Mouse (Mus musculus) adrenal gland, postnatal 14 days (tissue): ENCODE measurements around the gene Adh1. TPM values are rescaled to one million over a fixed set of nuclear protein-coding genes. Genes with fewer than 3 reads are reported as not detected.

Source experiments
- DNase-seq: peaks from one replicate; pipeline ENCODE4 v3.0.0; 2021; ENCODE audit warnings: mixed read lengths
- total RNA-seq: library from RNA; stranded (reverse); gene quantifications from 2 replicates; pipeline ENCODE4 v1.2.3, GENCODE M21; 2021

Adh1 gene
- total RNA-seq, 1 experiment from 2014 or later: 4,029 TPM

DNA sequence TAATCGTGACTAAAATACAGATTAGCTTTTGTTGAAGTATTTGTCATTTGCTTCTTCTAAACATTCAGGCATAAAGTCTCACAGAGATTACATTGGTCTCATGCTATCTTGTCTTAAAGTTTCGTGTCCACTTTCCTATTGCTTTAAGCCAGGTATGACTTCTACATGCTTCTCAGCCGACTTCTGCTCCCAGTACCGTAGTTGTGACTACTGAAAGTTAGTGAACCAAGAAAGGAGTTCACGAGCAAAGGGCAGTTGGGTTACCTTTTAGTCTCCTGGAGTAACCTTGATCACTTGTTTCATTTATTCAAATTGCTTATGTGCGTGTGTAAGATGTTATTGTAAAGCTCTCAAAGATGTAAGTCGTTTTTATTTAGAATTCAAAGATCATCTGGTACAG, 25.2 kb downstream of the Adh1 start:
- DNase-seq: no peak

DNA sequence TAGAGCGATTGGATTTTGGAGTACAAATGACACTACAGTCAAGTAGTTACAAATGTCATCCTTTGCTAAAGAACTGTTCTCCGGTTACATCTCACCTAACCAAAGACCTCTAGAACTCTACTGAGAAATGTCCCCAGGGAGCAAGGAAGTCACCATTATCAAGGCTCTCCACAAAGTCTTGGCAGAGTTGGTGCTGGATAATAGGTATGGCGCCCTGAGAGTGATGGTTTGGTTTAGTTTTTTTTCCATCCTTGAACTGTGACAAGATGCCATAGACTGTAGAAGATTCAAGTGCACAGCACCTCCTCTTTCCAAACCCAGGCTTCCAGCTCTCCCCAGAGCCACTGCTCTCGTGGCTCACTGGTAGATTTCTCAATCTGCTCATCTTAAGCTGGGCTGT, 26.9 kb downstream of the Adh1 start:
- no peak for DNase-seq

DNA sequence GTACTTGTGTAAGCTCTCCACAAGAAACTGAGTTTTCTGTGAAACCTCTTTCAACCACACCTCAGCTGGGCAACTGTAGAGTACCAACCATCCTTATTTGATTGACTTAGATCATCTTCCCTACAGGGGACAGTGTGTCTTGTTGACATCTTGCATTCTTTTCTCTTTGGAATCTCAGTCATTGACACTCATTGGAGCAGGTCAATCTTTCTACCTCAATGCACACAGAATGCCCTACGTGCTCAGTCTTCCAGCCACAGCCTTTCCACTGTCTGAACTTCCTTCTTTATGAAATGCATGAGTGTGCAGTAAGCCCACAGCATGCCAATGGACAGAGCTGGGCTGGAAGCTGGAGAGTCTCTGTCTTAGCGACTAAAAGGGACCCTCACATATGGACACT, 29.9 kb downstream of the Adh1 start:
- DNase-seq: no peak

DNA sequence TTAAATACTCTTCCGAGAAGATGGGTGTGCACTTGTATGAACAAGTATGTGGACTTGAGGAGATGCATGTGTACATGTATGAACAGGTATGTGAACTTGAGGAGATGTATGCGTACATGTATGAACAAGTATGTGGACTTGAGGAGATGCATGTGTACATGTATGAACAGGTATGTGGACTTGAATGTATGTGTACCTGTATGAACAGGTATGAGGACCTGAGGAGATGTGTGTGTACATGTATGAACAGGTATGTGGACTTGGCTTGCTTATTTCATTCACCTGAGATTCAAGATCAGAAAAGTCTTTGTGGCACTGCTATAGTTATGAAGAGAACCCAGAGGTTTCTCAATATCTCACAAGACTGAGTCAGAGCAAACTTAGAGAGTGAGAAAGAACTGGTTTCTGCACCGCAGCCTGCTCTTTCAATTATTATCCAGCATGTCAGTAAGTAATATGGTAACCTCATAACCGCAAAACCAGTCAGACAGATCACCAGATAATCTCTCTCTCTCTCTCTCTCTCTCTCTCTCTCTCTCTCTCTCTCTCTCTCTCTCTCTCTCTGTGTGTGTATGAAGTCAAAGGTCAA, 30.8 kb downstream of the Adh1 start:
- DNase-seq: no peak

DNA sequence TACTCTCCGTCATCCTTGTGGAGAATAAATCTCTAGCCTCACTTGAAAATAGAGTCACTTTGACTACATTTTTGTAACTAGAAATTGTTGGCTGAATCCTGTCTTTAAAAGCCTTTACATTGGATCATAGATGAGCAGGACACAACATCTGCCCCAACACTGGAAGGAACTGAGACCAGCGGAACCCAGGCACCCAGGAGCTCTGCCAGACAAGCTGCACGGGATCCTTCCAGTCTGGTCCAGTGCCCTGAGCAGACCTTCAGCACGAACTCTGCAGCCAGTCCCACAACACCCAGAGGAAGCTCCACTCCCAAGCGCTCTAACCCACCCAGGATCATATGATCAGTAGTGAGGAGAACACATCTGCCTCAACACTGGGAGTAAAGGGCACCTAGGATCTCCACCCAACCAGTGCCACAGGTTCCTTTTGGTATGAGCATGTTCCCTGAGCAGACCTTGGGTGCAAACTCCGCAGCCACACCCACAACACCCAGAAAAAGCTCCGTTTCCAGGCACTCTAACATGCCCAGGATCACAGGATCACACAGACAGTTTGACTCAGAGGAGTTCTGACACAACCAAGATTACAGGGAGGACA, 32.6 kb downstream of the Adh1 start:
- DNase-seq: peak; percentile 35

DNA sequence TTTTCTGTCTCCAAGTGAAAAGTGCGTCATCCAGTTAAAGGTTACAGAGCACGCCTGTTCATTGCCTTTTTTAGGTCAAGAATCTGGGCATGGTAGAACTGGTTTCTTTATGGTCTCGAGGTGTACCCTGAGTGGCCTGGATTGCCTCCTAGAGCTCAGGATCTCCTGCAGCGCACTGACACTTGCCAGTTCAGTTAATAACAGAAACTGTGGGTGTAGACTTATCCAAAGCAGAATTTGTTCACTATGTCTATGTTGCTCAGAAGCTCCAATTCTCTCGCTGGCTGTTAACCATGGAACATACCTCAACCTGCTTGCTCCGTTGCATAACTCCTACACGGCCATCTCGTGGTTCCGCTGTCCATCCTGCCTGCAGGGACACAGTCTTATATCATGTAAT, 39.3 kb downstream of the Adh1 start:
- DNase-seq: no peak

DNA sequence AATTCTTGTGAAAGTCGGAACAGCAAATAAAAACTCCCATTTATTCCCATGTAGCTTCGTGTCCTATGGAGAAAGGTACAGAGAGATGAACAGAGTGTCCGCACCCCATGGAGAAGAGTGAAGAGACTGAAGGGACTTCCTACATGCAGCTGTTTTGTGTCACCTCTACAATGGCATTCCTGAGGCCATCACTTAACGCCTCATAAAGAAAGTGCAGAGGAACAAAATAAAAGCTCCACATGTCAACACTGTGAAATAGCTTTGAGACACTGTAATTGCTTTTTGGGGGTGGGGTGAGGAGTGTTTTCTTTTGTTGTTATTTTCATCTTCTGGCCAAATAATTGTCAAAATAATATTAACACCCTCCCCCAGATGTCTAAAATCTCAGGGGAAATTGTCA, 41.9 kb downstream of the Adh1 start:
- no peak for DNase-seq

DNA sequence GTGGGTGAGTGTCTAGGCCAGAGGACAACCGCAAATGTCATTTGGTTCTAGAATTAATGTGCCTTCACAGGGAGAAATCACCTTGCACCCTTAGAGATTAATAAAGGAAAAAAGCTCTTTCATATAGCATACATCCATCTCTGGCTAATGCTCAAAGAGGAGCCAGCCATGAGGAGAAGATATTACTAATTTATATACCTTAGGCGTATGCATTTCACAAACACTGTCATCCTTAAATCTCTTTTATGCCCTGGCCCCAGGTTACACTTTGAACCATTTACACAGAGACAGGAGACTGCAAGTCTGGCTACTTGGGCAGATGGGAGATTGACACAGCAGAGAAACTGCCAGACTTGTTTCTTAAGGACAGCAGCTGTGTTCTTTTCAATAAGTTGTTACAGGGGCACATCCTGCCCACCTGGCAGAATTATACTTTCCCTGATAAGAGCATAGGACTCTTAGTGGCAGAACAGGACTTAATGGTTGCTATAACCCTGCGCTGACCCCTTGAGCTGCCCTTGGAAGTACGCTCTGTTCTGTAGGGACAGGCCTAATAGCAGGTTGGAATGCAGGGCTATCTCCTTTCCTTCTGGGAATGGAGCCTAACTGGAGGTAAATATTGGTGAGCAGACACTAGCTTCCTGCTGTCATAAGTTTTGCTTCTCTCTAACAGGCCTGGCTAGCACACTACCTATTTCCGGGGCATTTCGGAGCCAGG, 43.1 kb downstream of the Adh1 start:
- DNase-seq: no peak

DNA sequence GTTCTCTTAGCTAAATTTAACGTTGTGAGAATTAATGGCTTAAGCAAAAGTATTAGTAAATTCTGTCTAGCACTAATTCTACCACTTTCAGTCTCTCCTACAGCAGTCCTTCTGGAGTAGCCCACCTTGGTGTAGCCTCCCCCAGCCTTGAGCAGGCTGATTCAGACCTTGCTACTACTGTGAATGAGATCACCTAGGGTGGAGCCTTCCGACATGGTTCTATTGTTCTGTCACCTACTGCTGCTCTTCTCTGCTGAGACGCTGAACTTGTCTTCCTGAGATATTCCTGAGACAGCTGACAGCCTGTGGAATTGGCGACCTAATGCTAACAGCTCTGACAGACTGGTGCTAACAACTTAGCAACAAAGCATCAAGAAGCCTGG, 43.7 kb downstream of the Adh1 start:
- no peak for DNase-seq

DNA sequence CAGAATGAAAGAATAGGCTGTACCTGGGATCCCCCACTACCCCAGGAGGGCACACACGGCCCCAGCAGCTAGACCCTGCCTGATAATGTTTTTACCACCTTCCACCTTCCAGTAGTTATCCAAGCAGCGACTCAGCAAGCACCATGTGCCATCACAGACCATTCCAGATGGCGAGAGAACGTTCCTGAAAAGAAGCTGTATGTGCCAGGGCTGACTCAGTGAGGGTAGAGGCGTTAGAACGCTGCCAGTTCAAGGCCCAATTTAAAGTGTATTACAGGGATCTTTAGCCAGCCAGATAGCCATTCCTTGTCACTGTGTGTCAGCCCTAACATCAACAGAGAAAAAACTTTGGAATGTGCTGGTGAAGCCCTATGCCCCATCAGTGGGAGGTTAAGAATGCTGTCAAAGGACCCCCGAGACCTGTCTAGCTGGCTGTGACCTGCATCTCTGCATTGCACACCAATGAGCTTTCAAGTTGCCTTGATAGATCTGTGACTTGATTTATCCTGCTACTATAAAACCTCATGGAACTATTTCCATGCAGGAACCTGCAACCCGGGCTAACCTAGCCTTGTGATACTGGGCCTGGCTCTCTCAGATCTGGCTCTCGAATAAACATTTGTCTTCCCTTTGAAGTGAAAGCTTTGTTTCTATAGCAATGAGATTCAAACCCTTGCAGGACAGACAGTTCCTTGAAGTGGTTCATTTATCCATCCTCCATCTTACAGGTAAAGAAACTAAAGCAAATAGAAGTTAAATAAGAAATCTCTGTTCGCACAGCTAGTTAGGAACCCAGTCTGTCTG, 44.9 kb downstream of the Adh1 start:
- DNase-seq: peak; percentile 9

DNA sequence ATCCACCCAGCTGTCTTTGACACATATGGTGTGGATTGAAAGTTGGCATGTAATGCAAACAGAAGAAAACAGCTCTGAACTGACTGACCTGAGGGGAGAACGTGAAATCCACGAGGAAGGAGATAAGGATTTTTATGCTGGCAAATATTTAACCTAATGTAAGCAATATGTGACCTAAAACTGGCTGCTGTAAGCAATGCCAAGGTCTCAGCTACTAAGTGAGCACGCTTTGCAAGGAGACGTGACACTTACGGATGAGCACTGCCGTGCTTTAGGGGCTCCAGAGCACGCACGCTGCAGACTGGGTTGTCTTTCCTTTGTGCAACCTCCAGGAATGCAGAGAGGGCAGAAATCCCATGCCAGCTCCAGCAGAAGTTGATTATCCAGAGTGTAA, 45.5 kb downstream of the Adh1 start:
- no peak for DNase-seq

DNA sequence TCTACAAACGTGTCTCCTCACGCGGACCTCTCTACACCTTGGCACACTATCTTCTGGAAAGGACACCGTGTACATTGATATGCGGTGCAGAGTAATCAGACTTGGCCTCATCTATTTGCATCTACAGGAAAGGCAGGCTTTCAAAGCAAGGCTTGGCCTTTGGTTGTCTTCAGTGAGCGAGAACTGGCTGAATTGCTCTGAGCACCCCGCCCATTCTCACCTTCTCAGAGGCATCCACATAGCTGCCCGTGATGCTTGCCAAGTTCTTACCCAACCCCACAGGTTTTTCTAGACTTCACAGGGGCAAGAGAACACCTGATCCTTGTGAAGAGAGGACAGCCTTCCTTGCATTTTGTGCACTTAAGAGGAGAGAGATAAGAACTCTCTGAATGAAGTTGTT, 49.1 kb downstream of the Adh1 start:
- no peak for DNase-seq

DNA sequence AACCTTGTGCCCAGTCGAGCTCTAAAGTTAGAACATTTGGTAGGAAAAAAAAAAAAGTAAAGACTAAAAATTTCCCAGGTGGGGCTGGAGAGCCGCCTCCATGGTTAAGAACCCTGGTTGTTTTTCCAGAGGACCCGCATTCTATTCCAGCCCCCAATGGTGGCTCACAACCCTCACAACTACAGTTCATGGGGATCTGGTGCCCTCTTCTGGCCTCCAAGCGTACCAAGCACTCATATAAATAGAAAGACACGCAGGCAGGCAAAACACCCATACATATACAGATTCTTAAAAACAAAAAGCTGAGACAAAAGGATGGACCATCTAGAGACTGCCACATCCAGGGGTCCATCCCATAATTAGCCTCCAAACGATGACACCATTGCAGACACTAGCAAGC, 50.2 kb downstream of the Adh1 start:
- no peak for DNase-seq

DNA sequence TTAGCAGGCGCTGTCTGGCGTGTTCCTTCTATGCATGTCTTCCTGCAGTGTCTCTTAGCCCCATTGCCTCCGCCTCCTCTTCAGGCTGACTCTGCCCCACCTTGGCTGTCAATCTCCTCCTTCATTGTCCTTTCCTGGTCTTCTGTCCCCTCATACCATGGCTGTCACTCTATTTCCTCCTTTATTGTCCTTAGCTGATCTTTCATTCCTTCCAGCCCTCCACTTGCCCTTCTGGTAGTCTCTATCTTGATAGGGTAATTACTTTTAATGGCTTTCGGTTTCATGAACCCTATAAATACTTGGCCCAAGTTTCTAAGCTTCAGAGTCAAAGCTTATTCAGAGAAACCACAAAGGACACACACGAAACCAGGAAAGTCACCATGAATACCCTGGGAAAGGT, 52.2 kb downstream of the Adh1 start, which contains the start of gene Adh6a:
Gene Adh6a (plus strand): TSS at position 322 of the 400 bp plus-strand sequence.
- no peak for DNase-seq

DNA sequence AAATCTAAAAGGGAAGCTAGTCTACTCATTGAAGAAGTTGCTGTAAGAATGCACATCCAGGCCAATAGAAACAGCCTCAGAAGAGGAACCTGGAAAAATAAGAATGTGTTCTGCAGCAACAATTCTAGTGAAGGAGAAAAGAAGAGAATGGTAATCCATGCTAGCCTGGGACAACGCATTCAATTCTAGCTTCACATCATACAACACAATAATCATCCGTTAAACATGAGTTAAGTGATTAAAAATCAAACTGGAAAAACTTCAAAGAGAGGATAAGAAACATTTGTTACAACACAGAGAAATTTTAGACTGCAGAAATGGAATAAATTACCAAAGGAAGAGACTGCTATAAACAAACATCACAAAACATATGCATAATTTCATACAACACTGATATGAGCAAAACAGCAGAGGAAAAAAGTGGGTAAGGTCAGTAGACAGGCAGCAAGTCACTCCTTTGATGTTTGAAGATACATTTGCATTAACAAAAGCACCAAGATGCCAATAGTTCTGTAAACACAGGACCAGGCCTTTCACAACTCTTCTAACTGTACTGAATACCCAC, 56.2 kb downstream of the Adh1 start:
- no peak for DNase-seq

DNA sequence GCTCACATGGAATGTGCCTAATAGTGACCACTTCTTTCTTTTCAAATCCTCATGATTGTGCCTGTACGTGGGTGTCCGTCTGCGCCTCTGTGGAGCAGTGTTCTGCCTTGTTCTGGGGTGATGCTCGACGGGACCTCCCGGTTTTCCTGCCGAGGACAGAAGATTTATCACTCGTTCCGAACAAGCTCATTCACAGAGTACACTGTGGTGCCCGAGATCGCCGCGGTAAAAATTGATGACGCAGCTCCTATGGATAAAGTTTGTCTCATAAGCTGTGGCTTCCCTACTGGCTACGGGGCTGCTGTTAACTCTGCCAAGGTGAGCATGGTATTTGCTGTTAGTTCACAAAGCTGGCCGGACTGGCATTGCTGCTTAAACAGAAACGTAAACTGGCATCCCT, 64.2 kb downstream of the Adh1 start:
- DNase-seq: no peak

DNA sequence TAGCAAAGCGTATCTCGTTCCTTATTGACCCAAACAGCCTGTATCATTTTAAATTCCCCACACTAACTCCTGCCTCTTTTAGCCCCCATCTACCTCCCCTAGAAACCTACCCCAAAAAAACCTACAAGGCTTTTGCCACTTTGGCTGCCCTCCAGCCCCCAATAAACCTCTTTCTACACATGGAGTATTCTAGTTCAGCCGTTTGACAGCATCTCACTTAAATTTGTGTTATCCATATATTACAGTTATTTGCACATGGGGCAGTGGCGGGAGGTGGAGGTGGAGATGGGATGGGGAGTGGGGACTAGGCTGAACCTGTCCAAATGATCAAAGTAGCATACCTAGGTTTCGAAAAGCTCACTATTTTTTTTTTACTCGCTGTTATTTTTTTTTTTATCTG, 64.7 kb downstream of the Adh1 start:
- DNase-seq: no peak

DNA sequence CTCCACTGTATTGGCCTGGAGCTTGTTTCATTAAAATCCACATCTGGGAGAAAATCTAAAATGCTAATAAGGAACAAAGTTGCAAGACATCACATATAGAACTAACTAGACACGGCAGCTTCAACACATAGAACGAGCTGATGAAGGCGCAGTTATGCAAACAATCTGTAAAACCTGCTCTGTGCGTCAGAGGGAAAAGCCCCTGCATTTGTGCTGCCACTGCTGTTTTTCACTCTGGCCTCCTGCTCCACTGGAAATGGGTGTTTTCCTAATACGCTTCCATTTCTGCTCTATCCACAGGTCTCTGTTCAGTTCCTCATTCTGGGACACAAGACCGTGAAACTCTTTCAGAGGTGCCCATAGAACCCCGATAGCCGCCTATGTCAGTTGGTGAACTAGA, 73.1 kb downstream of the Adh1 start:
- DNase-seq: no peak

DNA sequence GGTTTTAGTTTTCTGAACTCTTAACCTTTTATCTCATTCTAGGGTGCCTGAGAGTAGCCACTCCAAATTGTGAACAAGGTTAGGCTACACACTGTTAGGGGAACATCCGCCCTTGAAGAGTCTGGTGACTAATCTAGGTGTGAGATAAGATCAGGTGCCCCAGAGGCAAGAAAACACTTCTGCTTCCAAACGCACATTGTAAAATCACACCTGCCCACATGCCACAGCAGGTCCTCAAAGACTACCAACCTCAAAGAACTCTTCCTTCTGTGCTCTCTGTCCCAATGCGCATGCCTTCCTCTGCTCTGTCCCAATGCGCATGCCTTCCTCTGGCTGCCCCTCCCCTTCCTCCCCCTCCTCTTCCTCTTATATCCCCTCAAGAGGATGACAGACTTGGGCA, 73.5 kb downstream of the Adh1 start:
- no peak for DNase-seq

DNA sequence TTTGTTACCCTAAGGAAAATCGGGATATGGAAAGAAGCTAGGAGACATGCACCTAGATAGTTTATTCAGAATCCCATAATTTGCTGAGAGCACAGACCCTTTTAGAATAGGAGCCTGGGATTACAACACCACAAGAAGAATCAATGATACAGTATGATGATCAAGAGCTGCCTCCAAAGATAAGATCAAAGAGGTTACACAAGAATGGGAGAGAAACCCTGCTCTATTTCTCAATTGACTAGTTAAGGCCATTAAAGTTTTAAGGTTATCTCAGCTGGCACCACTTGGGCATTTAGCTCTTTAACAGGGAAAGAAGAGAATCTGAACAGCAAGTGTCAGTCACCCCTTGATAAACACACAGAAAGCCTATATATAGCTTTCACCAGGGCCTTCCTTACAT, 74.8 kb downstream of the Adh1 start:
- no peak for DNase-seq

DNA sequence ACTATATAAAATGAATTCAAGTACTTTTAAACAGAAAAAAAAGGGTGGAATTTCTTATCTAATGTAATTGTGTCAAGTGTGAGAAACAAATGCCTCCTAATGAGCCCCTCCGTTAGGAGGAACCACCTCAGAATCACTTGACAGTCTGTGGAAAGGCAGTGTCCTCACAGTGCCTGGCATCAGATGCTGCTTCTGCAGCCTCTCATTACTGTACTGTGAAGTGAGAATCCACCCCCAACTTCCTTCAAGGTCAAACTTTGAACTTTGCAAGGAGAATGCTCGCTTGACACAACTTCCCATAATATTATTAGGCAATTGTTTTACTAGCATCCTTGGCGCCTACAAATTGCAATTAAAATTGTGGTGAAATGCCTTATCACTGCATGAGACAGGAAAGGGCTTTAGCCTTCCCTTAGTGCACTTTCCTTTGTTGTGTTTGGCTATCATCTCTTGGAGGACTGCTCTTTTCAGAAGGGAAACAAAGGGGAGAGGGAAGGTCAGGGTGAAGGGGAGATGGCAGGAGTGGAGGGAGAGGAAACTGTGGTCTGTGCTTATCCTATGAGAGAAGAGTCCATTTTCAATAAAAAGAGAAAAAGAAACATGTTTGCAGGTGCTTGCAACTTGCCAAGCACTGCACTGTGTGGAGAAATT, 75.4 kb downstream of the Adh1 start:
- DNase-seq: no peak
